Mouse (Mus musculus) layer of hippocampus, postnatal 25 days (tissue): ENCODE data around the gene Odf3. TPM values are rescaled to one million over a fixed set of nuclear protein-coding genes. Genes with fewer than 3 reads are reported as not detected.

ENCODE experiments used
- DNase-seq, 2 experiments: peaks; one replicate each; pipeline ENCODE4 v3.0.0; 2022; ENCODE audit warnings: mixed read lengths in 2 of 2, low spot score in 1 of 2; ENCODE audit errors: extremely low spot score in 1 of 2
- total RNA-seq, 2 experiments: library from RNA; stranded (reverse); gene quantifications; 2 replicates each; pipeline ENCODE4 v1.2.3; 2021

Odf3 gene
- total RNA-seq, 2 experiments from 2014 or later: not detected

- DNase-seq: no peak
Observed at GRCm38 (mm10) chr7:140840750-140841735, 6.6 kb upstream of the Odf3 start.

- no peak for DNase-seq
Observed at GRCm38 (mm10) chr7:140843806-140844205, 3.8 kb upstream of the Odf3 start.

GRCm38 (mm10) chr7:140844905-140845665 is 2.5 kb upstream of the Odf3 start, which contains the start of gene Scgb1c1:
TSS of gene Scgb1c1 (plus strand) at chr7:140845547.
- DNase-seq: peak; percentile 95 to 100

- no peak for DNase-seq
Observed at GRCm38 (mm10) chr7:140845683-140846082, 1.9 kb upstream of the Odf3 start.

GRCm38 (mm10) chr7:140846676-140847075 is 929 bp upstream of the Odf3 start:
- no peak for DNase-seq

- no peak for DNase-seq
Observed at GRCm38 (mm10) chr7:140848591-140848990, 986 bp downstream of the Odf3 start.

- DNase-seq: no peak
Observed at GRCm38 (mm10) chr7:140851916-140852315, 4.3 kb downstream of the Odf3 start.

- no peak for DNase-seq
Observed at GRCm38 (mm10) chr7:140853386-140853785, 5.8 kb downstream of the Odf3 start.

GRCm38 (mm10) chr7:140854483-140854882 is 6.9 kb downstream of the Odf3 start:
- DNase-seq: no peak

GRCm38 (mm10) chr7:140855181-140855580 is 7.6 kb downstream of the Odf3 start:
- DNase-seq: no peak

GRCm38 (mm10) chr7:140855860-140856784 is 8.5 kb downstream of the Odf3 start, which contains the start of gene Gm45785:
TSS of gene Gm45785 (minus strand) at chr7:140856331.
- peak; percentile 60 to 65 for DNase-seq

- peak; percentile 73 to 79 for DNase-seq
Observed at GRCm38 (mm10) chr7:140856785-140857549, 9.4 kb downstream of the Odf3 start, which contains the start of gene Ric8a. TSS of gene Ric8a (plus strand) at chr7:140856957.

- no peak for DNase-seq
Observed at GRCm38 (mm10) chr7:140857550-140858505, 10.2 kb downstream of the Odf3 start, which contains the start of gene Bet1l. TSS of gene Bet1l (minus strand) at chr7:140857577.

- no peak for DNase-seq
Observed at GRCm38 (mm10) chr7:140858746-140859145, 11.1 kb downstream of the Odf3 start.

GRCm38 (mm10) chr7:140859997-140860396 is 12.4 kb downstream of the Odf3 start:
- no peak for DNase-seq

GRCm38 (mm10) chr7:140860728-140861127 is 13.1 kb downstream of the Odf3 start:
- no peak for DNase-seq

GRCm38 (mm10) chr7:140864761-140865160 is 17.2 kb downstream of the Odf3 start:
- no peak for DNase-seq

- DNase-seq: no peak
Observed at GRCm38 (mm10) chr7:140874224-140874623, 26.6 kb downstream of the Odf3 start.
